Mouse (Mus musculus) megakaryocyte-erythroid progenitor cell, adult 5-6 weeks (primary cell): Measurements from ENCODE around the gene Olfr71. TPM values are rescaled to one million over a fixed set of nuclear protein-coding genes. Genes with fewer than 3 reads are reported as not detected.
A peak's percentile ranks its signal among the peaks of the same experiment; 100 is the strongest.

Source experiments
- ATAC-seq: replicated peaks from 2 replicates; pipeline ENCODE4 v1.8.0; 2016; ENCODE audit warnings: mild to moderate bottlenecking, inconsistent platforms; ENCODE audit not compliant: severe bottlenecking, poor library complexity, low FRiP score, low TSS enrichment
- total RNA-seq, 2 experiments: library from RNA; stranded (forward) in 1 of 2; stranded (reverse) in 1 of 2; fragments of 200-1000, 215-1000 nt in 1 of 2; fragments of >200 nt in 1 of 2; fragmentation: Nextera tagmentation in 1 of 2; gene quantifications; 2 replicates each; pipeline ENCODE4 v1.2.3; 2014 to 2017

The Olfr71 gene
- total RNA-seq (2014; fragmentation: Nextera tagmentation): not detected in 2 replicates
- not detected in 2 replicates for total RNA-seq (2017)

- no peak for ATAC-seq
Measured at GRCm38 (mm10) chr4:43709869-43710268, at the start of gene Olfr71. TSS of gene Olfr71 (minus strand) at chr4:43710255.

- ATAC-seq: no peak
Measured at GRCm38 (mm10) chr4:43757213-43757612, 47.2 kb upstream of the Olfr71 start.

GRCm38 (mm10) chr4:43745187-43745586, 35.1 kb upstream of the Olfr71 start:
- no peak for ATAC-seq

- no peak for ATAC-seq
Measured at GRCm38 (mm10) chr4:43743099-43743498, 33.0 kb upstream of the Olfr71 start.

- no peak for ATAC-seq
Measured at GRCm38 (mm10) chr4:43742637-43743036, 32.6 kb upstream of the Olfr71 start.

- no peak for ATAC-seq
Measured at GRCm38 (mm10) chr4:43741526-43741925, 31.5 kb upstream of the Olfr71 start.

GRCm38 (mm10) chr4:43738989-43739674, 29.1 kb upstream of the Olfr71 start:
- no peak for ATAC-seq

- no peak for ATAC-seq
Measured at GRCm38 (mm10) chr4:43737144-43737543, 27.1 kb upstream of the Olfr71 start.

GRCm38 (mm10) chr4:43733186-43733585, 23.1 kb upstream of the Olfr71 start:
- ATAC-seq: no peak

- ATAC-seq: no peak
Measured at GRCm38 (mm10) chr4:43732171-43732570, 22.1 kb upstream of the Olfr71 start.

GRCm38 (mm10) chr4:43730750-43731297, 20.8 kb upstream of the Olfr71 start:
- ATAC-seq: no peak

GRCm38 (mm10) chr4:43729794-43730550, 19.9 kb upstream of the Olfr71 start, which contains the start of gene Spaar:
TSS of gene Spaar (plus strand) at chr4:43730034.
- ATAC-seq: peak; percentile 45; the same call in 1 of the 2 replicates

GRCm38 (mm10) chr4:43729126-43729525, 19.1 kb upstream of the Olfr71 start:
- ATAC-seq: no peak

- 0 out of 2 replicates have a peak, but pooled peaks have one; percentile 4 for ATAC-seq
Measured at GRCm38 (mm10) chr4:43728576-43728954, 18.5 kb upstream of the Olfr71 start.

GRCm38 (mm10) chr4:43727718-43728575, 17.9 kb upstream of the Olfr71 start:
- peak; percentile 69 for ATAC-seq

GRCm38 (mm10) chr4:43726995-43727394, 16.9 kb upstream of the Olfr71 start, which contains the start of gene Hrct1:
TSS of gene Hrct1 (plus strand) at chr4:43727188.
- no peak for ATAC-seq

- no peak for ATAC-seq
Measured at GRCm38 (mm10) chr4:43726228-43726993, 16.4 kb upstream of the Olfr71 start.

- ATAC-seq: no peak
Measured at GRCm38 (mm10) chr4:43724764-43725163, 14.7 kb upstream of the Olfr71 start.

- no peak for ATAC-seq
Measured at GRCm38 (mm10) chr4:43722191-43722590, 12.1 kb upstream of the Olfr71 start.
